Mouse (Mus musculus) hindbrain, postnatal 0 days (tissue): ENCODE data around the gene Dmp1. TPM values are rescaled to one million over a fixed set of nuclear protein-coding genes. Genes with fewer than 3 reads are reported as not detected.

ENCODE experiments used
- ATAC-seq: fragments of 200-750 bp; cut with Nextera tagmentation; 2 replicates; pipeline ENCODE4 v1.8.0; 2017; ENCODE audit warnings: mild to moderate bottlenecking, moderate TSS enrichment, moderate library complexity
- DNase-seq: peaks from one replicate; pipeline ENCODE4 v3.0.0-alpha.2; 2015; ENCODE audit warnings: low spot score
- H3K27ac ChIP-seq: fragments of 300-500 bp; sonication (generic); 2 replicates; pipeline ENCODE4 v1.5.1; 2014; ENCODE audit warnings: mild to moderate bottlenecking
- H3K27me3 ChIP-seq: fragments of 300-500 bp; sonication (generic); 2 replicates; pipeline ENCODE4 v1.6.1; 2014; ENCODE audit warnings: low read length, mixed read lengths; ENCODE audit not compliant: insufficient read depth
- H3K36me3 ChIP-seq: fragments of 300-500 bp; sonication (generic); 2 replicates; pipeline ENCODE4 v1.6.1; 2014; ENCODE audit warnings: low read length, mixed read lengths; ENCODE audit not compliant: insufficient read depth
- H3K4me1 ChIP-seq: fragments of 300-500 bp; sonication (generic); 2 replicates; pipeline ENCODE4 v1.6.1; 2014; ENCODE audit warnings: antibody characterized with exemption, low read length, mixed read lengths; ENCODE audit not compliant: insufficient read depth
- H3K4me2 ChIP-seq: fragments of 300-500 bp; sonication (generic); 2 replicates; pipeline ENCODE4 v1.6.1; 2014; ENCODE audit warnings: low read depth, mild to moderate bottlenecking, low read length, moderate library complexity, mixed read lengths
- H3K4me3 ChIP-seq: fragments of 300-500 bp; sonication (generic); 2 replicates; pipeline ENCODE4 v1.5.1; 2014; ENCODE audit warnings: low read length
- H3K9ac ChIP-seq: fragments of 300-500 bp; sonication (generic); replicated peaks from 2 replicates; pipeline ENCODE4 v1.6.1; 2014; ENCODE audit warnings: mild to moderate bottlenecking, low read length, moderate library complexity, mixed read lengths
- H3K9me3 ChIP-seq: fragments of 300-500 bp; sonication (generic); 2 replicates; pipeline ENCODE4 v1.6.1; 2016; ENCODE audit warnings: low read length, mixed read lengths
- CTCF ChIP-seq: IDR thresholded peaks from 2 replicates; pipeline ENCODE4 v1.5.1; 2016; ENCODE audit warnings: antibody characterized with exemption, control low read depth, low read depth
- WGBS: fragments of 180-500 bp; shearing (Covaris S2); extraction: QIAGEN DNeasy Blood & Tissue Kit; methylation state at CpG from one replicate; pipeline ENCODE4 v1.1.7; 2014; 5-methylcytosine and 5-hydroxymethylcytosine counted together
- polyA plus RNA-seq: library from polyadenylated mRNA; unstranded; fragments of >200 nt; fragmentation: Nextera tagmentation; extraction: Ambion mirVana; gene quantifications from 2 replicates; pipeline ENCODE4 v1.2.1, GENCODE M21; 2015
- total RNA-seq: library from RNA; depleted of rRNA; stranded (reverse); fragments of >200 nt; gene quantifications from 2 replicates; pipeline ENCODE4 v1.2.3, GENCODE M21; 2014; rRNA removed

The Dmp1 gene
- total and polyA plus RNA-seq, 2 experiments from 2014 or later = 0.21 to 0.26 TPM

GRCm38 (mm10) chr5:104256585-104256984 lies 54.2 kb downstream of the Dmp1 start:
- TF ChIP-seq CTCF = no peak
- no peaks in the 10 kb centered on the region for H3K27me3 ChIP-seq
- no peaks in the 10 kb centered on the region for H3K9me3 ChIP-seq
- no peak overlapping the region for H3K9ac ChIP-seq
- DNase-seq = no peak
- H3K27ac ChIP-seq = no peak overlapping the region
- H3K4me2 ChIP-seq = no peak overlapping the region
- ATAC-seq = no peak
- WGBS = 66% methylated on average over 3 of the region's 3 CpGs
- H3K36me3 ChIP-seq = no peaks in the 10 kb centered on the region
- H3K4me1 ChIP-seq = no peaks in the 10 kb centered on the region
- H3K4me3 ChIP-seq = no peak overlapping the region

GRCm38 (mm10) chr5:104261908-104262461 lies 59.6 kb downstream of the Dmp1 start:
- no peak overlapping the region for H3K4me2 ChIP-seq
- ATAC-seq = no peak
- TF ChIP-seq CTCF = no peak

GRCm38 (mm10) chr5:104263014-104263776 lies 60.8 kb downstream of the Dmp1 start:
- no peak overlapping the region for H3K27ac ChIP-seq
- no peaks in the 10 kb centered on the region for H3K36me3 ChIP-seq
- no peak for ATAC-seq
- no peak overlapping the region for H3K4me3 ChIP-seq
- no peak overlapping the region for H3K9ac ChIP-seq
- H3K4me1 ChIP-seq = no peaks in the 10 kb centered on the region
- H3K9me3 ChIP-seq = no peaks in the 10 kb centered on the region
- H3K27me3 ChIP-seq = no peaks in the 10 kb centered on the region
- 83% methylated on average over 13 of the region's 13 CpGs for WGBS
- TF ChIP-seq CTCF = no peak
- no peak for DNase-seq
- no peak overlapping the region for H3K4me2 ChIP-seq

More at GRCm38 (mm10) chr5:104261908-104262461, 59.6 kb downstream of the Dmp1 start:
- Histone ChIP-seq H3K9me3 (no peaks in the 10 kb centered on the region), H3K27me3 (no peaks in the 10 kb centered on the region), H3K9ac (no peak overlapping the region), H3K4me1 (no peaks in the 10 kb centered on the region), H3K4me3 (no peak overlapping the region), H3K36me3 (no peaks in the 10 kb centered on the region), H3K27ac (no peak overlapping the region)
- no peak for DNase-seq
- WGBS = 77% methylated on average over 4 of the region's 4 CpGs

Other genes starting within 250 kb of the Dmp1 start
- gene Hsd17b13, start 225.2 kb upstream of the Dmp1 start, total RNA-seq = not detected in 2 replicates
- gene Hsd17b13, start 225.2 kb upstream of the Dmp1 start, polyA plus RNA-seq = not detected in 2 replicates
- gene Hsd17b11, start 180.7 kb upstream of the Dmp1 start, total RNA-seq = 15.2 and 20.5 TPM in 2 replicates
- 4.5 and 5.4 TPM in 2 replicates for gene Hsd17b11, start 180.7 kb upstream of the Dmp1 start, polyA plus RNA-seq
- 54.9 and 59.1 TPM in 2 replicates for gene Nudt9, start 156.3 kb upstream of the Dmp1 start, total RNA-seq
- 72.6 and 80.2 TPM in 2 replicates for gene Nudt9, start 156.3 kb upstream of the Dmp1 start, polyA plus RNA-seq
- gene Gm17660, start 125.0 kb upstream of the Dmp1 start, total RNA-seq = 0.58 TPM in 1 of 2 replicates, not detected in the other
- gene Gm17660, start 125.0 kb upstream of the Dmp1 start, polyA plus RNA-seq = 0.61 TPM in 1 of 2 replicates, not detected in the other
- gene Sparcl1, start 88.9 kb upstream of the Dmp1 start, total RNA-seq = 660 and 723 TPM in 2 replicates
- 782 and 913 TPM in 2 replicates for gene Sparcl1, start 88.9 kb upstream of the Dmp1 start, polyA plus RNA-seq
- gene Dspp, start 31.9 kb upstream of the Dmp1 start, total RNA-seq = not detected in 2 replicates
- gene Dspp, start 31.9 kb upstream of the Dmp1 start, polyA plus RNA-seq = not detected in 2 replicates
- gene Ibsp, start 96.6 kb downstream of the Dmp1 start, total RNA-seq = 0.37 TPM in 1 of 2 replicates, not detected in the other
- gene Ibsp, start 96.6 kb downstream of the Dmp1 start, polyA plus RNA-seq = 0.20 TPM in 1 of 2 replicates, not detected in the other
- gene Mepe, start 122.7 kb downstream of the Dmp1 start, total RNA-seq = not detected in 2 replicates
- not detected in 2 replicates for gene Mepe, start 122.7 kb downstream of the Dmp1 start, polyA plus RNA-seq
- 13.2 and 18.7 TPM in 2 replicates for gene Spp1, start 232.5 kb downstream of the Dmp1 start, total RNA-seq
- gene Spp1, start 232.5 kb downstream of the Dmp1 start, polyA plus RNA-seq = 30.0 and 35.6 TPM in 2 replicates